Mouse (Mus musculus) megakaryocyte-erythroid progenitor cell, adult 5-6 weeks (primary cell): ENCODE data around the gene Sema4g. TPM values are rescaled to one million over a fixed set of nuclear protein-coding genes. Genes with fewer than 3 reads are reported as not detected.
"Not testable (repeated sequence)": the region's sequence is repeated elsewhere in the genome, so short reads cannot be mapped to it uniquely, and the experiment has no call there.

Experiments used
- ATAC-seq: replicated peaks from 2 replicates; pipeline ENCODE4 v1.8.0; 2016; ENCODE audit warnings: mild to moderate bottlenecking, inconsistent platforms; ENCODE audit not compliant: severe bottlenecking, poor library complexity, low FRiP score, low TSS enrichment
- total RNA-seq, 2 experiments: library from RNA; stranded (forward) in 1 of 2; stranded (reverse) in 1 of 2; fragments of 200-1000, 215-1000 nt in 1 of 2; fragments of >200 nt in 1 of 2; fragmentation: Nextera tagmentation in 1 of 2; gene quantifications; 2 replicates each; pipeline ENCODE4 v1.2.3; 2014 to 2017

The Sema4g gene
- total RNA-seq, 2 experiments from 2014 or later = 1.4 TPM; not detected in 1

GRCm38 (mm10) chr19:45020348-45020747 is 31.4 kb downstream of the Sema4g start:
- ATAC-seq = no peak

DNA sequence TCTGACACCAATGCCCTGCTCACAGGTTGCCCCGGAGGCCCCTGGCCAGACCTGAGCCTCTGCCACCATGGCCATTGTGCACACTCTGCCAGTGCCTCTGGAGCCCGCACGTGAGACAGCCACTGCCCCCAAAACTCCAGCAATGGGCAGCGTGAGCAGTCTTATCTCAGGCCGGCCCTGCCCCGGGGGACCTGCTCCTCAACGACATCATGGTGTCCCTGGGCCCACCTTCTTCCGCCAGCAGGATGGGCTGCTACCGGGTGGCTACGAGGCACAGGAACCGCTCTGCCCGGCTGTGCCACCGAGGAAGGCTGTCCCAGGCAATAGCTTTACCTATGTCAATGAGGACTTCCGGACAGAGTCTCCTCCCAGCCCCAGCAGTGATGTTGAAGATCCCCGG is 32.5 kb downstream of the Sema4g start:
- no peak for ATAC-seq

- no peak for ATAC-seq
These were observed 35.1 kb downstream of the Sema4g start for GRCm38 (mm10) chr19:45023993-45024392.

DNA sequence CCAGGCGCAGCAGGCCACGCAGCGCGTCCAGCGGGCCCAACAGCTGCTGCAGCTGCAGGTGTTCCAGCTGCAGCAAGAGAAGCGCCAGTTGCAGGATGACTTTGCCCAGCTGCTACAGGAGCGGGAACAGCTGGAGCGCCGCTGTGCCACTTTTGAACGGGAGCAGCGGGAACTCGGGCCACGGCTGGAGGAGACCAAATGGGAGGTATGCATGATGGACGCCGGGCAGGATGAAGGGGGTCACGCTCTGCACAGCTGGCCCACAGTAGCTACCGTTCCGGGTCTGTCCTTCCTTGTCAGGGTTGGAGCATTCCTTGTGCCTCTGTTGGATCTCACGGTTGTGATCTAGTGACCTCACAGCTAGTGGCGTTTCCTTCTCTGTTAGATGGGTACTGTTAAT is 35.9 kb downstream of the Sema4g start:
- no peak for ATAC-seq

- no peak for ATAC-seq
These were observed 37.2 kb downstream of the Sema4g start for GRCm38 (mm10) chr19:45025937-45026568.

GRCm38 (mm10) chr19:45026958-45027670 is 38.2 kb downstream of the Sema4g start:
- no peak for ATAC-seq

- ATAC-seq = no peak
These were observed 38.9 kb downstream of the Sema4g start for GRCm38 (mm10) chr19:45027848-45028247.

- no peak for ATAC-seq
These were observed 39.8 kb downstream of the Sema4g start for GRCm38 (mm10) chr19:45028746-45029145.

DNA sequence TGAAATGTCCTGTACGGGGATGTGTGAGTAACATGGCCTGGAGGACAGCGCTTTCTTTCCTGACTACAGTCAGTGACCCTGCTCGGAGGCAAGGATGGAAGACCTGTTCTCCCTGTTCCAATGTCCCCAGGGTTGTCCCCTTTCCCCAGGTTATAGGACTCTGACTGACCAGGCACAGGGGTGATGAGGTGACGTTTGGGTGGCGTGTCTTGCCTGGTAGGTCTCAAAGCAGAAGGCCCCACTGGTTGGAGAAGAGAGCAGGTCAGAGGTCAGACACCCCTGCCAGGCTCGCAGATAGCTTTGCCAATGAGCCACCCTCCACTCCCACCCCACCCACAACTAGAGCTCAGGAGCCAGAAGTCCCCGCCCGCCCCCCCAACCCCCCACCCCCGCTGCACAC is 40.7 kb downstream of the Sema4g start:
- ATAC-seq = no peak

GRCm38 (mm10) chr19:45030111-45030510 is 41.2 kb downstream of the Sema4g start:
- no peak for ATAC-seq

DNA sequence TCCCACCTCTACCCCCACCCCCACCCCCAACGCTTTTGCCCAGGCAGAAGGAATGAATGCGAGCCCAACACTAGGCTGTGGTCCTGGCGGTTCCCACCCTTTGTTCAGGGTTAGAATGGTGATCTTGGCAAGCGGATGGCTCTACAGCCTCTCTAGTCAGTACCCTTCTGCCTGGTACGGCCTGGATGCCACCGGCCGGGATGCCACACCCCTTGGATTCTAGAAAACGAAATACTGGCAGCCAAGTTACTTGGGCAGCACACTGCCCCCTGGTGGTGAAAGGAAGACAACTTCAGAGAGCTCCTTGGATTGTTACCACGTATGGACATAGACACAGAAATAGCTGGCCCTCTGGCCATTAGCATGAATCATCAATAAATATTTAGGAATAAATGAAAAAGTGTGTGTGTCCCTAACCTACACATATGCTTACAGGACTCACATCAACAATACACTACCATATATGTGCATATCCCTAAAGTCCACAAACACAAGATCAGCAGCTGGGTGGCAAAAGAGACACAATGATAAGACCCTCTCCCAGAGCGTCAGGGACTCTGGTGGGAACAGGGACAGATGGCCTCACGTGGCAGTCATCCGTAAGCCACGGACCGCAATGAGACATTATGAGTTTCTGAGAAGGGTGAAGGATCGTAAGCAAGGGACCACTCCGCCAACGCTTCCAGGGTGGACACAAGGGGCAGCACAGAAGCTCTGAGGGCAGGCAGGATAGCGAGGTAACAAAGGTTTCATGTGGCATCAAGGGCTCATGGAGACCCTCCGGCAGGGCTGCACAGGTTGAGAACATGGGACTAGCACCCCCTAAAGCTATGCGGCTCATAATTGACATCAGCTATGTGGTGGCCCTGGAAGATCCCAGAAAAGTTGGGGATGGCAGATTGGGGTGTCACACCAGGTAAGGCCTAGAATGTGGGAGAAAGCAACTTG is 42.1 kb downstream of the Sema4g start:
- peak; percentile 58 for ATAC-seq

DNA sequence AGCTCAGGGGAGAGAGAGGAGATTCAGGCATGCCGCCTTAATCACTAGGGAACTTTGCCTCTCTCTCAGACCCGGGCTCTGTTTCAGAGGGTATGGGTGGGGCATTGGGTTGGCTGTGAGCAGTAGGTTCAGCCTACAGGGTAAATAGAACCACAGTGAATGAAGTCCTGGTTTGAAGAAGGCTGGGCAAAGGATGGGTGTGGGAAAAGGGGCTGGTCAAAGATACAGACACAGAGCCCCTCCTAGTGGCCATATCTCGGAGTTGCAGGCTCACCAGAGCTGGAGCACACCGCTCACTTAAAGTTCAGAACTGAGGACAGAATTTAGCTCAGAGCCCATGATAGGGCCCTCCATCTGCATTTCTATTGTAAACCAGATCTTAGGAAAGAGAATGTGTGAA is 42.9 kb downstream of the Sema4g start:
- ATAC-seq = peak; percentile 63

GRCm38 (mm10) chr19:45032570-45033332 is 43.9 kb downstream of the Sema4g start:
- ATAC-seq = 0 out of 2 replicates have a peak, but pooled peaks have one; percentile 38

DNA sequence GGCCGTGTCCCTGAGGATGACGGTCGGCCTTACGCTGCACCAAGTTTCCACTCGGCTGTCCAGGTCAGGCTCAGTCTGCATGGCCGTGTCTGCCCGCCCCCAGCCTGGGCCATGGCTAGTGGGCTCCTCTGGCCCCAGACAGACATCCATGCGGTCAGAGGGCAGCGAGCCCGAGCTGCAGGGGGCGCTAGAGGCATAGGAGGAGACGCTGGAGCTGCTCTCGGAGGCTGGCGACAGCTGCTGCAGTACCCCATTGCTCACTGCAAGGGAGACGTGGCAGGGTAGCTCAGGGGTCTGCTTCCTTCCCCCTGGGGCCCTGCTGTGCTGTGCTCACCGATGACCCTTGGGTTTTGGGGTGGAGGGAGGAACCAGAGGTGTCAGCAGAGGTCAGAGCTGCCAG is 48.0 kb downstream of the Sema4g start:
- peak; percentile 77 for ATAC-seq

GRCm38 (mm10) chr19:45038198-45038597 is 49.3 kb downstream of the Sema4g start:
- not testable (repeated sequence) for ATAC-seq

DNA sequence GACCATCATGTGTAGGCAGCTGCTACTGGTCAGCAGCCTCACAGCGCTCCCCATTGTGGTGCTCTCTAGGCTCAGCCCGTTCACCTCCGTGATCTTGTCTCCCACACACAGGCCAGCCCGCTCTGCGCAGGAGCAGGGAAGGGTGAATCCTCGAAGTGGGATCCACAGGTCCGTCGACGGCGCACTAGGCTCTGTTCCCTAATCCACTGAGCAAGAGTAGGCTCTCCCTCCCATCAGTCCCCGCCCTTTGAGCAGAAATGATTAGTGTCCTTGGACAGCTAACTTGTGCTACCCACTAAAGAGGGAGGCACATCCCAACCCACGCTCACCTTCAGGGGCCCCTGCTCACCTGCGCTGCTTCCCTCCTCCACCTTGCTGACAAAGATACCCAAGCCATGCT is 51.3 kb downstream of the Sema4g start:
- ATAC-seq = no peak

- ATAC-seq = no peak
These were observed 55.6 kb downstream of the Sema4g start for GRCm38 (mm10) chr19:45044389-45044927.

DNA sequence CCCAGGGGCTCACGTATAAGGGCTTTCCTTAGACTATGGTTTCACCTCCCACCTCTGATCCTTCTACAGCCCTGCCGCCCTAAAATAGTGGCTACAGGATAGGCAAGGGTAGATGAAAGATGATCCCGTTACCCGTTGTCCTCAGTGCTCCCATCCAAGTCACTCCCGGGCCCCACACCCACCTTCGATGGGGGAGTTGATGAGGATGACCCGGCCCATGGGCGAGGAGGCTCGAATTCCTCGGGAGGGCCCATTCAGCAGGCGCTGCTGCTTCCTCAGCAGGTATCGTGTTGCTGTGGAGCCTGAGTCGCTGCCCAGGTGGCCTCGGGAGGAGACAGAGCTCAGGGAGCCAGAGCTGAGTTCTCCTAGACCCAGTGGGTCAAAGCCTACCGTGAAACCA is 56.3 kb downstream of the Sema4g start:
- ATAC-seq = no peak

DNA sequence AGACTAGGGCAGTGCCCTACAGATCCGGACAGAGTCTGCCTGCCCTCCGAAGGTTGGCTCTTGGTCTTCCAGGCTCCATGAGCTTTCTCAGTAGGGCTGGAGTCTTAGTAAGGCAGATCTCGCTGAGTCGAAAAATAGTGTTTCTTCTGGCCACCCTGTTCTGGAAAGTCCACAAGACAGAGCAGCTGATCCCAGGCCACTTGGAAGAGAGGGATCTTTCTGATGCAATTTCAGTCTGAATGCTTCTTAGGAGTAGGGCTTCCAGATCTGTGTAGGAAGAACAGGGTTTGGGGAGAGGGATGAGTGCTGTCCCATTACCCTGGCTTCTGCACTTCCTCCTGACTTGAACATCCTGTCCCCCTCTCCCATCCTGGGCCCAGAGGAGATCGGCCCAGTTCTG is 56.8 kb downstream of the Sema4g start, which contains the start of gene Pdzd7:
Gene Pdzd7, minus strand, starts transcription at position 67 of the 400 bp plus-strand sequence.
- ATAC-seq = no peak
